Mouse (Mus musculus): ENCODE results near the gene Gcnt2. TPM values are rescaled to one million over a fixed set of nuclear protein-coding genes. Genes with fewer than 3 reads are reported as not detected.

Gene Gcnt2
- polyA plus RNA-seq, 1 experiment from 2014 or later = 2.5 TPM

GRCm38 (mm10) chr13:40914053-40914585 lies 54.6 kb downstream of the Gcnt2 start:
- H3K9ac ChIP-seq (replicated peaks) = no peak overlapping the region
- H3K4me3 ChIP-seq (ENCODE audit: low read depth, low read length) = no peak overlapping the region
- DNase-seq (no peak), ATAC-seq (0 out of 2 replicates have a peak, but pooled peaks have one; percentile 1)
- peaks cover 27% of the 10 kb centered on the region for H3K4me1 ChIP-seq (ENCODE audit: insufficient read depth)
- WGBS (ENCODE audit: insufficient replicate concordance) = 37% methylated on average over 4 of the region's 4 CpGs
- 0 out of 2 replicates have a peak, but pooled peaks cover 4% of the 10 kb centered on the region for H3K27me3 ChIP-seq (ENCODE audit: insufficient read depth, low read length)
- no peaks in the 10 kb centered on the region for H3K9me3 ChIP-seq (ENCODE audit: low read length)
- TF ChIP-seq EP300 (IDR thresholded peaks at IDR 0.05; ENCODE audit: low read depth) (no peak), CTCF (IDR thresholded peaks at IDR 0.05; ENCODE audit: low read depth) (no peak)
- peak overlapping the region; percentile 38; the same call in 1 of the 2 replicates for H3K4me2 ChIP-seq (ENCODE audit: low read depth, low read length)
- no peaks in the 10 kb centered on the region for H3K36me3 ChIP-seq (replicated peaks; ENCODE audit: insufficient read depth, low read length)
- peak overlapping the region; percentile 87 for H3K27ac ChIP-seq (ENCODE audit: low read depth)

GRCm38 (mm10) chr13:40916321-40917160 lies 57.0 kb downstream of the Gcnt2 start:
- TF ChIP-seq EP300 (IDR thresholded peaks at IDR 0.05; ENCODE audit: low read depth) = no peak
- TF ChIP-seq CTCF (IDR thresholded peaks at IDR 0.05; ENCODE audit: low read depth) = no peak
- Histone ChIP-seq H3K36me3 (replicated peaks; ENCODE audit: insufficient read depth, low read length) (no peaks in the 10 kb centered on the region), H3K27ac (ENCODE audit: low read depth) (peak overlapping the region; percentile 65), H3K4me2 (ENCODE audit: low read depth, low read length) (peak overlapping the region; percentile 81), H3K9me3 (ENCODE audit: low read length) (no peaks in the 10 kb centered on the region), H3K4me1 (ENCODE audit: insufficient read depth) (peaks cover 37% of the 10 kb centered on the region), H3K4me3 (ENCODE audit: low read depth, low read length) (peak overlapping the region; percentile 50), H3K27me3 (ENCODE audit: insufficient read depth, low read length) (0 out of 2 replicates have a peak, but pooled peaks cover 4% of the 10 kb centered on the region), H3K9ac (replicated peaks) (no peak overlapping the region; the same call in 1 of the 2 replicates)
- DNase-seq (no peak), ATAC-seq (peak; percentile 72)
- WGBS (ENCODE audit: insufficient replicate concordance) = 20% methylated on average over 21 of the region's 21 CpGs

- H3K27me3 ChIP-seq (ENCODE audit: insufficient read depth, low read length) = 0 out of 2 replicates have a peak, but pooled peaks cover 4% of the 10 kb centered on the region
- ATAC-seq (peak; percentile 59), DNase-seq (peak; percentile 64)
- peak overlapping the region; percentile 81 for H3K4me2 ChIP-seq (ENCODE audit: low read depth, low read length)
- H3K27ac ChIP-seq (ENCODE audit: low read depth) = peak overlapping the region; percentile 65
- H3K36me3 ChIP-seq (replicated peaks; ENCODE audit: insufficient read depth, low read length) = no peaks in the 10 kb centered on the region
- H3K9me3 ChIP-seq (ENCODE audit: low read length) = no peaks in the 10 kb centered on the region
- WGBS (ENCODE audit: insufficient replicate concordance) = under 1% methylated on average over 38 of the region's 38 CpGs
- no peak for TF ChIP-seq CTCF (IDR thresholded peaks at IDR 0.05; ENCODE audit: low read depth)
- no peak for TF ChIP-seq EP300 (IDR thresholded peaks at IDR 0.05; ENCODE audit: low read depth)
- peak overlapping the region; percentile 27 for H3K9ac ChIP-seq (replicated peaks)
- H3K4me1 ChIP-seq (ENCODE audit: insufficient read depth) = peaks cover 39% of the 10 kb centered on the region
- peak overlapping the region; percentile 50 for H3K4me3 ChIP-seq (ENCODE audit: low read depth, low read length)
Observed at GRCm38 (mm10) chr13:40917161-40918091, 57.9 kb downstream of the Gcnt2 start.

- Histone ChIP-seq H3K4me3 (ENCODE audit: low read depth, low read length) (no peak overlapping the region), H3K27me3 (ENCODE audit: insufficient read depth, low read length) (0 out of 2 replicates have a peak, but pooled peaks cover 4% of the 10 kb centered on the region), H3K9ac (replicated peaks) (no peak overlapping the region), H3K27ac (ENCODE audit: low read depth) (peak overlapping the region; percentile 67), H3K4me1 (ENCODE audit: insufficient read depth) (peaks cover 24% of the 10 kb centered on the region), H3K36me3 (replicated peaks; ENCODE audit: insufficient read depth, low read length) (no peaks in the 10 kb centered on the region), H3K4me2 (ENCODE audit: low read depth, low read length) (no peak overlapping the region; the same call in 1 of the 2 replicates), H3K9me3 (ENCODE audit: low read length) (no peaks in the 10 kb centered on the region)
- peak; percentile 43 for DNase-seq
- WGBS (ENCODE audit: insufficient replicate concordance) = 28% methylated on average over 8 of the region's 8 CpGs
- TF ChIP-seq CTCF (IDR thresholded peaks at IDR 0.05; ENCODE audit: low read depth) = no peak
- TF ChIP-seq EP300 (IDR thresholded peaks at IDR 0.05; ENCODE audit: low read depth) = no peak
- peak; percentile 42 for ATAC-seq
Observed at GRCm38 (mm10) chr13:40921326-40922059, 61.9 kb downstream of the Gcnt2 start.

- WGBS (ENCODE audit: insufficient replicate concordance) = 33% methylated on average over 11 of the region's 11 CpGs
- ATAC-seq = no peak
- no peak for DNase-seq
- Histone ChIP-seq H3K36me3 (replicated peaks; ENCODE audit: insufficient read depth, low read length) (no peaks in the 10 kb centered on the region), H3K4me1 (ENCODE audit: insufficient read depth) (peaks cover 21% of the 10 kb centered on the region), H3K9ac (replicated peaks) (no peak overlapping the region), H3K27ac (ENCODE audit: low read depth) (peak overlapping the region; percentile 67; the same call in 1 of the 2 replicates), H3K9me3 (ENCODE audit: low read length) (no peaks in the 10 kb centered on the region), H3K27me3 (ENCODE audit: insufficient read depth, low read length) (0 out of 2 replicates have a peak, but pooled peaks cover 4% of the 10 kb centered on the region), H3K4me2 (ENCODE audit: low read depth, low read length) (no peak overlapping the region), H3K4me3 (ENCODE audit: low read depth, low read length) (no peak overlapping the region)
- TF ChIP-seq CTCF (IDR thresholded peaks at IDR 0.05; ENCODE audit: low read depth) = no peak
- TF ChIP-seq EP300 (IDR thresholded peaks at IDR 0.05; ENCODE audit: low read depth) = no peak
Observed at GRCm38 (mm10) chr13:40922311-40922877, 62.8 kb downstream of the Gcnt2 start.

All from liver, postnatal 0 days (tissue).